Mouse (Mus musculus) spleen, adult 2 months (tissue): ENCODE measurements around the gene Aldh1a3. TPM values are rescaled to one million over a fixed set of nuclear protein-coding genes. Genes with fewer than 3 reads are reported as not detected.

Source experiments
- DNase-seq, 2 experiments: peaks; one replicate each; pipeline versions ENCODE4 v3.0.0 to v3.0.0-alpha.2; 2012 to 2021; ENCODE audit warnings: low spot score in 2 of 2, low read depth in 1 of 2
- H3K27ac ChIP-seq: fragments of 200-500 bp; 2 replicates; pipeline ENCODE4 v1.5.1; 2012; ENCODE audit warnings: low read length, inconsistent platforms; ENCODE audit not compliant: insufficient read depth
- H3K27me3 ChIP-seq: fragments of 200-500 bp; 2 replicates; pipeline ENCODE4 v1.6.1; 2012; ENCODE audit warnings: mild to moderate bottlenecking, moderate library complexity, low read length, inconsistent platforms; ENCODE audit not compliant: control insufficient read depth, insufficient read depth
- H3K36me3 ChIP-seq: fragments of 200-500 bp; 2 replicates; pipeline ENCODE4 v1.6.1; 2012; ENCODE audit warnings: mild to moderate bottlenecking, low read length, inconsistent platforms; ENCODE audit not compliant: control insufficient read depth, insufficient read depth
- H3K4me1 ChIP-seq: fragments of 200-500 bp; 2 replicates; pipeline ENCODE4 v1.6.1; 2011; ENCODE audit warnings: inconsistent platforms; ENCODE audit not compliant: control insufficient read depth, insufficient read depth, insufficient read length
- H3K4me3 ChIP-seq: fragments of 200-500 bp; 2 replicates; pipeline ENCODE4 v1.5.1; 2011; ENCODE audit warnings: mild to moderate bottlenecking, inconsistent platforms; ENCODE audit not compliant: insufficient read depth, insufficient read length; ENCODE audit errors: extremely low read depth
- CTCF ChIP-seq: fragments of 200-500 bp; IDR thresholded peaks from 2 replicates; pipeline ENCODE4 v1.5.1; 2011; ENCODE audit warnings: mild to moderate bottlenecking, inconsistent platforms; ENCODE audit not compliant: insufficient read depth, insufficient read length, insufficient replicate concordance; ENCODE audit errors: extremely low read depth
- POLR2A ChIP-seq: fragments of 200-500 bp; IDR thresholded peaks from 2 replicates; pipeline ENCODE4 v1.6.1; 2011; ENCODE audit warnings: low read depth, low read length, inconsistent platforms
- WGBS: fragments of 180-500 bp; shearing (Covaris S2); methylation state at CpG from one replicate; pipeline ENCODE4 v1.1.7; 2018; 5-methylcytosine and 5-hydroxymethylcytosine counted together
- polyA plus RNA-seq: library from polyadenylated mRNA; depleted of rRNA; stranded (reverse); fragments of >200 nt; gene quantifications from 2 replicates; pipeline ENCODE4 v1.2.3, GENCODE M21; 2012

The Aldh1a3 gene
- polyA plus RNA-seq, 1 experiment = 0.53 TPM

DNA sequence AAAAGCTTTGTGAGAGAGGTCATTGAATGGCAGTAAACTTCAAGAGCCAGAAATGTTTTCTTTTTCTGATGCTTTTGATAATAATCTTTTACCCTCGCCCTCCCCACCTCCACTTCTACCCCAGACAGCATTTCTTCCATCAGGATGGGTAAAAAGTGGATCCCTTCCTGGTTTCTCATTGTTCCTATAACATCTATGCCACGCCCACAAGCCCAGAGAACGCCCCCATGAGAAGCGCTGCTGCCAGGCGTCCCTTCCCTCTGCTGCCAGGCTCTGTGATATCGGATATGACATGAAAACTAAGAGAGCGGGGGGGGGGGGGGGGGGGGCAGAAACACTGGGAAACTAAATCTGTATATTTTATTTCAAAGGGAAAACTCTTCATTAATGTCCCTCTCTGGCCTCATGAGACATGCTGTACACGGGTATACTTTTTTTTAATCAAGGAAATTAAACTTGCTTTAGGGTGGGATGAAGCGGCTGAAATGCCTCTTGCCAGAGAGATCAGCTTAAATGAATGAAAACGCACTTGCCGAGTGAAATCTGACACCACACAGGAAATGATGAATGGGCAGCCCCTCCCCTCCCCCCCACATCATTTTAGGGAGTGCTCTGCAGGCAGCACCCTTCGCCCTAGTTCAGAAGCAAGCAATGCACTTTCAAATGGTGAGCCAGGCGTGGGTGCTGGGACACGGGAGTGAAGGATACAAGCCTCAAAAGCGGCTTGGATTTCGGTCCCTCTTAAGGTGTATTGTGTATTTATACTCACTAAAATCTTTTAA lies 22.8 kb upstream of the Aldh1a3 start:
- no peak for DNase-seq
- no peaks in the 10 kb centered on the region for H3K36me3 ChIP-seq
- no peaks in the 10 kb centered on the region; the same call in 1 of the 2 replicates for H3K4me1 ChIP-seq
- H3K27ac ChIP-seq = no peak overlapping the region
- no peak overlapping the region for H3K4me3 ChIP-seq
- no peak for TF ChIP-seq POLR2A
- no peak for TF ChIP-seq CTCF
- WGBS = 16% methylated on average over 16 of the region's 16 CpGs
- H3K27me3 ChIP-seq = no peaks in the 10 kb centered on the region

DNA sequence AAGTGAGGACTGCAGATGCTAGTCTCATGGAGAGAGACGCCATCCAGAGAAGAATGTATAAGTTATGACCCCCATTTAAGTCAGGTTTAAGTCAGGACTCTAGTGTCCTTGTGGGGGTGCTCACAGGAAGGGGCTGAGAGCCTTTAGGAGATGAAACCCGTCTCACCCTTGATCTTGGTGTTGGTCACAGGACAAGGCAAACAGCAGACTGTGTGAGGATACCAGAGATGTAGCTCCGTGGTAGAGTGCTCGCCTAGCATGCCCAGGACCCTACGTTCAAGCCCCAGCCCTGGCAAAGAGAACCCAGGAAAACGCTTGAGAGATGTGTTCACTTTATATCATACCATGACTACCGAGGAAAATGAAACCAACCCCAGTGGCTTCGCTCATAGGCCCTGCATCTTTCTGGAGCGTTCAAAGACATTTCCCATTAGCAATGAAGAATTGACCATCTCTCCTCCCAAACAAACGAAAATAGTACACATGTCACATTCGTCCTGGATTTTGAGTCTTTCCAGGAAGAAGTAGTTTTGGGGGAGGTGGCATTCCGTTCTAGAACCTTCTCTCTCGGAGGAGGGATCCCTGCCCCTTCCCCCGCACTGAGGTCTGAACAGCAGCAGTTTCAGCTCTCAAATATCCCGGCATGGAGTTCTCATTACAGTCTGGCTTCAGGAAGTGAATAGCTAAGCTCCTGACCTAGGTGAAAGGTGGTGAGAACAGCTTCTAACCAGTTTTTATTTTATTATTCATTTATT lies 21.6 kb upstream of the Aldh1a3 start:
- H3K27ac ChIP-seq = no peak overlapping the region
- no peak for DNase-seq
- TF ChIP-seq POLR2A (no peak), CTCF (no peak)
- no peaks in the 10 kb centered on the region for H3K27me3 ChIP-seq
- 76% methylated on average over 15 of the region's 15 CpGs for WGBS
- H3K4me1 ChIP-seq = no peaks in the 10 kb centered on the region; the same call in 1 of the 2 replicates
- H3K36me3 ChIP-seq = no peaks in the 10 kb centered on the region
- no peak overlapping the region for H3K4me3 ChIP-seq

DNA sequence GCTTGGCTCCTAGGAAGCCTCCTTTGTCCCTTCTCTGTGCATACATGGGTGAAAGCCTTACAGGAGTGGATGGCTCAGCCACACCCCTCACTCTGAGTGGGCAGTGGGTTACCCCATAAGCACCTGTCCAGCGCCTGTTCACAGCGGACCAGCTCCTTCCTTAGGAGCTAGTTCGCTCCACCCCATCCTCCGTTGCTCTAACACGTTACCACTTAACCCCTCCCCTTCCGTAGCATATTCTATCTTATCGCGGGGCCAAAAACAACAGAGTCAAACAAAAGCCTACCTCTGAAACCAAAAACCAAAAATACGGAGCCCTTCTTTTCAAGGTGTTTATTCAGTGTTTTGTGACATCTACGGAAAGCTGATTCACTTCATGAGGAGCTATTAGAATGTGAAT lies 21.0 kb upstream of the Aldh1a3 start:
- 80% methylated on average over 10 of the region's 10 CpGs for WGBS

DNA sequence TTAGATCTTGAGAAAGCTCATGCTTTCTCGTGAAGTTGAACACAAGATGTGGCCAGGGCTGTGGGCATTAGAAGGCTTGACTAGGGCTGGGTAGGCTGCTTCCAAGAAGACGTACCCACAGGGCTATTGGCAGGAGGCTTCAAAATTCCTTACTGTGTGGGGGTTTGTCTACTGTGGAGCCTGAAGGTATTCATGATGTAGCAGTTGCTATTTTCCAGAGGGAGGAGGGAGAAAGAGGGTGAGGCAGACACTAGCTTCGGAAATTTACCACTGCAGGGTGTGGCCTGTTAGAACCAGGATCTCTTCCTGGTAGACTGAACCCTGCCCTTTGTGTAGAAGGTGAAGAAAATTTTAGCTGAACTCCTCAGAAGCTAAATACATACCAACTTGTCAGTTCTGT lies 19.5 kb upstream of the Aldh1a3 start:
- WGBS = 79% methylated on average over 3 of the region's 3 CpGs
- Histone ChIP-seq H3K4me3 (no peak overlapping the region), H3K27ac (no peak overlapping the region), H3K36me3 (no peaks in the 10 kb centered on the region), H3K4me1 (no peaks in the 10 kb centered on the region; the same call in 1 of the 2 replicates), H3K27me3 (no peaks in the 10 kb centered on the region)
- no peak for DNase-seq
- TF ChIP-seq CTCF (no peak), POLR2A (no peak)

More for the DNA sequence above, 21.0 kb upstream of the Aldh1a3 start:
- H3K36me3 ChIP-seq = no peaks in the 10 kb centered on the region
- H3K27me3 ChIP-seq = no peaks in the 10 kb centered on the region
- H3K4me3 ChIP-seq = no peak overlapping the region
- no peak overlapping the region for H3K27ac ChIP-seq
- H3K4me1 ChIP-seq = no peaks in the 10 kb centered on the region; the same call in 1 of the 2 replicates
- TF ChIP-seq CTCF = no peak
- TF ChIP-seq POLR2A = no peak
- no peak for DNase-seq

DNA sequence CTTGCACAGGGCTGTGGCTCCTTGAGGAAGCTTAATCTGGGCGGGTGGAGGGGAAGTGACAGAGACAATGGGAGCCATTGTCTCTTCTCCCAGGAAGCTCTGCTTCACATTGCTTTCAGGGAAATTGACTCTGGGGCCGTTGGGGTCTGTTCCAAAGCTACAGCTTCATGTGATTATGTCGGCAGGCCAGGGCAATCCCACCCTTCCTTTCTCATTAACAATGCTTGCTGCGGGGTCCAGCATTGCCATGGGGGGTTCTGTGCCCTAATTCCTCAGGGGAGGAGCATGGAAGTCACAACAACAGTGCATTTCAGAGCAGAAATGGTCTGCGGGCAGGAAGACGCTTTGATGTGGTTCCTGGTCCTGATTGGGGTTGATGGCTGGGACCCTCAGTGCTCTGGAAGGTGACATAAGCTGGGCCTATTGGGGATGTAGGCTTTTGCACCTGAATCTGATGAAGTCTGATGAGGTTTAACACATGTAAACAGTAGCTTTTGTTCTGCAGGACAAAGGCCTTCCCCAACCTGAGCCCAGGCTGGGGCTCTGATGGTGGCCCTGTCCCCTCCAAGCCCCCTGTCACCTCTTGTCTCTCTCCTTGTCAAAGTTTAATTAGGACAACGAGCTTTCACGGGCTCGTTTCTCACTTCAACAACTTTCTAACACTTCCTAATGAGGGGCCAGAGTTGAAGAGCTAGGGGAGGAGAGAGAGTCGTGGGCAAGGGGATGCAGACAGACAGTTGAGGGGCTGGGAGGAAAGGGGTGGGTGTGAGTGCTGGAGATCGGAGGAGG lies 18.0 kb upstream of the Aldh1a3 start:
- no peak overlapping the region for H3K27ac ChIP-seq
- 32% methylated on average over 11 of the region's 11 CpGs for WGBS
- TF ChIP-seq CTCF = no peak
- no peak for TF ChIP-seq POLR2A
- no peaks in the 10 kb centered on the region for H3K36me3 ChIP-seq
- H3K27me3 ChIP-seq = no peaks in the 10 kb centered on the region
- H3K4me1 ChIP-seq = no peaks in the 10 kb centered on the region; the same call in 1 of the 2 replicates
- no peak for DNase-seq
- no peak overlapping the region for H3K4me3 ChIP-seq

DNA sequence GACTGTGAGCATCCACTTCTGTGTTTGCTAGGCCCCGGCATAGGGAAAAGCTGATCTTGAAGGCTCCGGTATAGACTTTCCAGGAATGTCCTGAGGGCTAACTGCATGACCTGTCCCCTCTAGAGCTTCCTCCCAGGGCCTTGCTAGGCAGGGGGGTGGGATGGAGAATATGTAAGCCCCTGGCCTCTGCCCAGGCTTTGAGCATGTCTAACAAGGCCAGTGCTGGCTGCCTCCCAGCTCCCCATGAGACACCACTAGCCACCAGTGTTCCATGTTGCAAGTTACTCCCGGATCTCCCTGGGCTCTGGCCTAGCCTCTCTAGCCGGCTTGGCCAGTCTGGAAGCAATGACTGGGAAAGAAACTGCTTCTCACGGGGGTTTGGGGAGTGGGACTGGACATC lies 17.4 kb upstream of the Aldh1a3 start:
- Histone ChIP-seq H3K4me1 (no peaks in the 10 kb centered on the region), H3K27ac (no peak overlapping the region), H3K36me3 (no peaks in the 10 kb centered on the region), H3K27me3 (no peaks in the 10 kb centered on the region), H3K4me3 (no peak overlapping the region)
- WGBS = 95% methylated on average over 5 of the region's 5 CpGs
- no peak for TF ChIP-seq POLR2A
- TF ChIP-seq CTCF = no peak
- no peak for DNase-seq
